Mouse (Mus musculus): Measurements from ENCODE around the gene Prkar1b. TPM values are rescaled to one million over a fixed set of nuclear protein-coding genes. Genes with fewer than 3 reads are reported as not detected.
A peak's percentile ranks its signal among the peaks of the same experiment; 100 is the strongest.

The Prkar1b gene
- total and polyA plus RNA-seq, 2 experiments from 2014 or later: 303 to 392 TPM

- peaks cover 30% of the 10 kb centered on the region for H3K36me3 ChIP-seq (ENCODE audit: insufficient read depth)
- H3K4me1 ChIP-seq (ENCODE audit: insufficient read depth): no peaks in the 10 kb centered on the region
- 90% methylated on average over 2 of the region's 2 CpGs for WGBS
- TF ChIP-seq CTCF (IDR thresholded peaks at IDR 0.05; ENCODE audit: low read depth): no peak
- H3K4me3 ChIP-seq (ENCODE audit: low read depth, low read length): no peak overlapping the region
- H3K27ac ChIP-seq (ENCODE audit: low read depth, low read length): no peak overlapping the region
- no peaks in the 10 kb centered on the region for H3K9me3 ChIP-seq (ENCODE audit: low read length)
- H3K4me2 ChIP-seq (ENCODE audit: low read depth): no peak overlapping the region
- no peak overlapping the region for H3K9ac ChIP-seq
- DNase-seq: no peak
- no peaks in the 10 kb centered on the region for H3K27me3 ChIP-seq (ENCODE audit: insufficient read depth, low read length)
- ATAC-seq: no peak
Measured at GRCm38 (mm10) chr5:139110140-139110855, 39.5 kb downstream of the Prkar1b start.

- WGBS: 74% methylated on average over 9 of the region's 9 CpGs
- DNase-seq: peak; percentile 41
- Histone ChIP-seq H3K4me3 (ENCODE audit: low read depth, low read length) (no peak overlapping the region), H3K27me3 (ENCODE audit: insufficient read depth, low read length) (no peaks in the 10 kb centered on the region), H3K4me1 (ENCODE audit: insufficient read depth) (no peaks in the 10 kb centered on the region), H3K4me2 (ENCODE audit: low read depth) (no peak overlapping the region), H3K27ac (ENCODE audit: low read depth, low read length) (no peak overlapping the region), H3K9me3 (ENCODE audit: low read length) (no peaks in the 10 kb centered on the region), H3K9ac (no peak overlapping the region), H3K36me3 (ENCODE audit: insufficient read depth) (peaks cover 32% of the 10 kb centered on the region)
- no peak for ATAC-seq
- TF ChIP-seq CTCF (IDR thresholded peaks at IDR 0.05; ENCODE audit: low read depth): peak; percentile 65
Measured at GRCm38 (mm10) chr5:139107815-139108214, 42.0 kb downstream of the Prkar1b start.

- no peak for ATAC-seq
- H3K9me3 ChIP-seq (ENCODE audit: low read length): peaks cover 5% of the 10 kb centered on the region; the same call in 1 of the 2 replicates
- no peak overlapping the region for H3K27ac ChIP-seq (ENCODE audit: low read depth, low read length)
- H3K4me2 ChIP-seq (ENCODE audit: low read depth): no peak overlapping the region
- WGBS: 68% methylated on average over 6 of the region's 6 CpGs
- H3K4me1 ChIP-seq (ENCODE audit: insufficient read depth): peaks cover 6% of the 10 kb centered on the region
- TF ChIP-seq CTCF (IDR thresholded peaks at IDR 0.05; ENCODE audit: low read depth): no peak
- DNase-seq: no peak
- H3K27me3 ChIP-seq (ENCODE audit: insufficient read depth, low read length): no peaks in the 10 kb centered on the region
- H3K9ac ChIP-seq: no peak overlapping the region
- H3K4me3 ChIP-seq (ENCODE audit: low read depth, low read length): no peak overlapping the region
- peaks cover 32% of the 10 kb centered on the region for H3K36me3 ChIP-seq (ENCODE audit: insufficient read depth)
Measured at GRCm38 (mm10) chr5:139101783-139102182, 48.0 kb downstream of the Prkar1b start.

- H3K4me1 ChIP-seq (ENCODE audit: insufficient read depth): peaks cover 6% of the 10 kb centered on the region
- no peak overlapping the region for H3K4me2 ChIP-seq (ENCODE audit: low read depth)
- DNase-seq (peak; percentile 73), ATAC-seq (peak; percentile 72)
- H3K4me3 ChIP-seq (ENCODE audit: low read depth, low read length): no peak overlapping the region
- H3K27ac ChIP-seq (ENCODE audit: low read depth, low read length): no peak overlapping the region
- WGBS: 28% methylated on average over 12 of the region's 12 CpGs
- no peak overlapping the region for H3K9ac ChIP-seq
- peaks cover 19% of the 10 kb centered on the region for H3K36me3 ChIP-seq (ENCODE audit: insufficient read depth)
- peaks cover 5% of the 10 kb centered on the region; the same call in 1 of the 2 replicates for H3K9me3 ChIP-seq (ENCODE audit: low read length)
- TF ChIP-seq CTCF (IDR thresholded peaks at IDR 0.05; ENCODE audit: low read depth): no peak
- H3K27me3 ChIP-seq (ENCODE audit: insufficient read depth, low read length): no peaks in the 10 kb centered on the region
Measured at GRCm38 (mm10) chr5:139098991-139099972, 50.5 kb downstream of the Prkar1b start.

- no peak for TF ChIP-seq CTCF (IDR thresholded peaks at IDR 0.05; ENCODE audit: low read depth)
- Histone ChIP-seq H3K4me3 (ENCODE audit: low read depth, low read length) (no peak overlapping the region), H3K36me3 (ENCODE audit: insufficient read depth) (peaks cover 10% of the 10 kb centered on the region), H3K9ac (no peak overlapping the region), H3K27ac (ENCODE audit: low read depth, low read length) (no peak overlapping the region), H3K4me1 (ENCODE audit: insufficient read depth) (peaks cover 6% of the 10 kb centered on the region), H3K9me3 (ENCODE audit: low read length) (peaks cover 5% of the 10 kb centered on the region; the same call in 1 of the 2 replicates), H3K4me2 (ENCODE audit: low read depth) (no peak overlapping the region), H3K27me3 (ENCODE audit: insufficient read depth, low read length) (no peaks in the 10 kb centered on the region)
- WGBS: 84% methylated on average over 8 of the region's 8 CpGs
- no peak for DNase-seq
- ATAC-seq: no peak
Measured at GRCm38 (mm10) chr5:139095297-139096110, 54.3 kb downstream of the Prkar1b start.

- ATAC-seq (no peak), DNase-seq (no peak)
- peaks cover 10% of the 10 kb centered on the region; the same call in 1 of the 2 replicates for H3K36me3 ChIP-seq (ENCODE audit: insufficient read depth)
- 83% methylated on average over 4 of the region's 4 CpGs for WGBS
- H3K9ac ChIP-seq: no peak overlapping the region
- H3K4me3 ChIP-seq (ENCODE audit: low read depth, low read length): no peak overlapping the region
- no peaks in the 10 kb centered on the region for H3K27me3 ChIP-seq (ENCODE audit: insufficient read depth, low read length)
- H3K27ac ChIP-seq (ENCODE audit: low read depth, low read length): no peak overlapping the region
- H3K4me1 ChIP-seq (ENCODE audit: insufficient read depth): no peaks in the 10 kb centered on the region
- peaks cover 5% of the 10 kb centered on the region; the same call in 1 of the 2 replicates for H3K9me3 ChIP-seq (ENCODE audit: low read length)
- no peak for TF ChIP-seq CTCF (IDR thresholded peaks at IDR 0.05; ENCODE audit: low read depth)
- no peak overlapping the region for H3K4me2 ChIP-seq (ENCODE audit: low read depth)
Measured at GRCm38 (mm10) chr5:139093534-139093933, 56.3 kb downstream of the Prkar1b start.
